ENCODE assay signal across 8 mouse cellular contexts in genomic region chr6:115692963-115693730, GRCm38 (mm10). TPM values are rescaled to one million over a fixed set of nuclear protein-coding genes. Genes with fewer than 3 reads are reported as not detected.
DNase-seq lines count a peak whose midpoint lies in the region; ATAC-seq and TF ChIP-seq lines count a peak whose summit lies in the region.

No protein-coding gene starts in this region.

- H3K4me2 ChIP-seq in heart, embryonic 13.5 days: no peak overlapping the region
- H3K4me2 ChIP-seq in intestine, postnatal 0 days (replicated peaks; ENCODE audit: low read depth): no peak overlapping the region

- H3K9me3 ChIP-seq in heart, embryonic 13.5 days: peaks cover 5% of the 10 kb centered on the region; the same call in 1 of the 2 replicates
- no peaks in the 10 kb centered on the region for H3K9me3 ChIP-seq in intestine, postnatal 0 days (ENCODE audit: control insufficient read depth)

- peaks cover 48% of the 10 kb centered on the region for H3K4me1 ChIP-seq in heart, embryonic 13.5 days
- H3K4me1 ChIP-seq in intestine, postnatal 0 days (replicated peaks; ENCODE audit: control insufficient read depth, insufficient read depth, low read length): no peaks in the 10 kb centered on the region

- DNase-seq in heart, adult 9 months (ENCODE audit: low spot score in 2 of 2): no peak
- DNase-seq in right cerebral cortex, postnatal 4 days: peak; percentile 25
- no peak for DNase-seq in right cerebral cortex, adult 18-20 months
- peak; percentile 70 for DNase-seq in thymus, postnatal 4 days
- no peak for DNase-seq in cerebellum, adult 11-12 months
- no peak for DNase-seq in adrenal gland, postnatal 36 days

- no peaks in the 10 kb centered on the region for H3K27me3 ChIP-seq in heart, embryonic 13.5 days (replicated peaks)
- H3K27me3 ChIP-seq in intestine, postnatal 0 days (replicated peaks; ENCODE audit: control insufficient read depth, insufficient read depth, low read length): no peaks in the 10 kb centered on the region

- 72% methylated on average over 5 of the region's 5 CpGs for WGBS in heart, embryonic 13.5 days
- WGBS in intestine, postnatal 0 days: 66% methylated on average over 5 of the region's 5 CpGs

- H3K9ac ChIP-seq in heart, embryonic 13.5 days: no peak overlapping the region
- H3K9ac ChIP-seq in intestine, postnatal 0 days (ENCODE audit: low read depth, low read length): no peak overlapping the region

- no peak for ATAC-seq in heart, embryonic 13.5 days (ENCODE audit: extremely low read depth, insufficient number of reproducible peaks, low FRiP score, low TSS enrichment)
- ATAC-seq in intestine, postnatal 0 days: no peak

- H3K4me3 ChIP-seq in heart, embryonic 13.5 days: no peak overlapping the region
- no peak overlapping the region for H3K4me3 ChIP-seq in intestine, postnatal 0 days (ENCODE audit: low read depth, low read length)

- no peaks in the 10 kb centered on the region for H3K36me3 ChIP-seq in heart, embryonic 13.5 days
- H3K36me3 ChIP-seq in intestine, postnatal 0 days (ENCODE audit: control insufficient read depth, insufficient read depth): no peaks in the 10 kb centered on the region

- TF ChIP-seq CTCF in intestine, postnatal 0 days (IDR thresholded peaks at IDR 0.05; ENCODE audit: low read depth): peak; percentile 58

- peak overlapping the region; percentile 98 for H3K27ac ChIP-seq in heart, embryonic 13.5 days (replicated peaks)
- H3K27ac ChIP-seq in intestine, postnatal 0 days (ENCODE audit: low read depth, low read length): no peak overlapping the region

RNA-seq across cellular contexts. Expression of gene Raf1, which starts 16.7 kb away (rescaled TPM):
- polyA plus RNA-seq in heart, embryonic 13.5 days (2015; fragmentation: Nextera tagmentation; extraction: Ambion mirVana): 85.0 and 85.7 TPM in 2 replicates
- 64.9 and 66.4 TPM in 2 replicates for polyA plus RNA-seq in intestine, postnatal 0 days (2015; fragmentation: Nextera tagmentation; extraction: Ambion mirVana)
- 100 to 1,000 TPM in 1 of 2 experiments, 10 to 100 TPM in 1; 97.3 to 110 TPM for total RNA-seq in adrenal gland, postnatal 36 days (2021)

Comparison
In these comparisons a context has a peak if more than half of its experiments do, and no peak if none do; other contexts are left out.
1. DNase-seq: peak in right cerebral cortex, postnatal 4 days (single experiment) and thymus, postnatal 4 days (single experiment); none in heart, adult 9 months (0 of 2), right cerebral cortex, adult 18-20 months (single experiment), cerebellum, adult 11-12 months (single experiment) and adrenal gland, postnatal 36 days (0 of 2).